Mouse (Mus musculus) embryo, embryonic 10 days (tissue): Measurements from ENCODE around the gene Fam160a1.

ENCODE experiments used
- DNase-seq: peaks from one replicate; pipeline ENCODE4 v3.0.0-alpha.2; 2015; ENCODE audit warnings: low spot score

The Fam160a1 gene

DNA sequence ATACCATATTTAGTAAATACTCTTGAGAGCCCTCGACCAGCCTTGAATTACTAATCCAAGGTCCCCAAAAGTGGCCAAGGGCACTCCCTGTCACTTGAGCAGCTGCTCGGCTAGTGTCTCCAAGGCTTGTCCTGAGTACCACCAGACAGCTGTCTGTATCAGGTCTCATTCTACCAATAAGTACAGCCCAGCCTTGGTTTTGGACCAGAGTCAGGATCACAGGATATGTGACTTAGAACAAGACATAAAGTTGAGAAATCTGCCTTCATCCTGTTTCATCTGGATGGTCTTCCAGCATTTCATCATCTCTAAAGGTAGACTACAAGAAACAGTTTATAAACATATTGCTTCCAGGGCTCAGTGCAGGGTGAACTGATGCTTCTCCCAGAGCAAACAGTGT is 183.4 kb downstream of the Fam160a1 start:
- DNase-seq = no peak

DNA sequence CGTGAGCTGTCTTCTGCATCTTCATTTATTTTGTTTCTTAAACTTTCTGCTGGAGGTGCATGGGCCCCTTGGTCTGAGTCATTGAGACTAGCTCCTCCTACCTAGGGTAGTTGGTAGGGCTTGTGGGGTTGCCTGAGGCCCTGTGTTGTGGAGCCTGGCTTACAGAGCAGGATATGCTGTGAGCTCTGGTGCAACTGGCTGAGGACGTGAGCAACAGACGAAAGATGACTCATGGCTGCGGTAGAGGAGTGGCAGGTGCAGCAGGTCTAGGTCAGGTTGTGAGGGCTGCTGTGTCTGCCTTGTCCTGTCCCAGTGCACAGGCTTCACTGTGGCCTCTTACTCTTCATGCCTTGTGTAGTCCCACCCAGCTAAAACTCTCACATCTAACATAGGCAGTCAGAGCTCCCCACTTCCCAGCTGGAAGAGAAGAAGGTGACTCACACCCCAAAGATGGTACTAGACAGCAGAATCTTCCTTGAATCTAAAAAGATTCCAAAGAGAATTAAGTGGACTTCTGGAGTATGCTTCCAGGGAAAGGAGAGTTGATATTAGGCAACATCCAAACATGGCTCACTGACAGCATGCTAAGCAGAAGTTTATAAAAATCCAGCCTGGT is 187.1 kb downstream of the Fam160a1 start:
- DNase-seq = no peak

DNA sequence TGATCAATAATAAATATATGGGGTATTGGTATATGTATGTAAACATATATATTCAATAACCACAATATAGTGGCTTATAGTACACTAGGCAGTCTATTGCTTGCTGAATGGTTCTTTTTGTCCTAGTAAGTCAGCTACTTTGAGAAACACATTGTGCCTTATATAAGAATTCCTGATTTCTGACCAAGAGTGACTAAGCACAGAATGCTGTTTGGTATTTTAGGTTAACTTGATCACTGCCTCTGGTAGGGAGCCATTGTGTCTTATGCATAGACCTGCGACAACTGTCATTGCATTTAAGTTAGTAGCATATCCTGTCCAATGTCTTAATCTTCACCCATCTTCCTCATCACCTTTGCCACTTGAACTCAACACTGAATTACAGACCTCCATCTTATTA is 197.3 kb downstream of the Fam160a1 start:
- DNase-seq = no peak

DNA sequence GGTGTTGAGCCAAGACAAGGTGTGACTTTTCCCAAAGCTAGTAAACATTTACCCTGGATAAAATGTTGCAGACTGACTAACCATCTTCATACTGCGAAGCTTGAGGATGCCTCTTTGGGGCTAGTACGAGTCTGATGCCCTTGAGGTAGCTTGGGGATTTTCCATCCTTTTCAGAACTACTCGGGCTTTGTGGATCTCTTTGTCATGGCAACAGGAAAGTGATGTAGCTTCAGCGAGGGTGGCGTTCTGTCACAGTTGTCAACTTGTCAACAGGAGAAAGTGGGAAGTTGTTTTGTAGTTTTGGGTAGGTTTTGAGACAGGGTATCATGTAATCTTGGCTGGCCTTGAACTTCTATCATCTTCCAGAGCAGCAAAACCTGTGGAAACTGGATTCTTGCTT is 197.7 kb downstream of the Fam160a1 start:
- no peak for DNase-seq

DNA sequence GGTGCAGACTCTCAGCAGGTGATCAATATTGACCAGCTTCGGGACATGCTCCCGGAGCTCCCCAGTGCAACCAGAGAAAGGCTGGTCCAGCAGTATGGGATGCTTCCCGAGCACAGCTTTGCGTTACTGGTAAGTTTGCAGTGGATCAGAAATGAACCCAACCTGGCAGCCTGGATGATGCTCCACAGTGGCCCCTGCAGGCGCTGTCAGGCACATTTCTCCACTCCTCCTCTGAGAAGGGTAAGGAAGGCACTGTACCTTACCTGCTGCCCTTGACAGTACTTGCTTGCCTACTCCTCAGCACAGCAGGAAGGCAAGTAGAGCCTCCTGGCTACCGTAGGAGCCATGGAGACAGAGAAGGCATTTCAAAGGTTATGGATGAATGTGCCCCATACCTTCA is 198.2 kb downstream of the Fam160a1 start:
- no peak for DNase-seq

DNA sequence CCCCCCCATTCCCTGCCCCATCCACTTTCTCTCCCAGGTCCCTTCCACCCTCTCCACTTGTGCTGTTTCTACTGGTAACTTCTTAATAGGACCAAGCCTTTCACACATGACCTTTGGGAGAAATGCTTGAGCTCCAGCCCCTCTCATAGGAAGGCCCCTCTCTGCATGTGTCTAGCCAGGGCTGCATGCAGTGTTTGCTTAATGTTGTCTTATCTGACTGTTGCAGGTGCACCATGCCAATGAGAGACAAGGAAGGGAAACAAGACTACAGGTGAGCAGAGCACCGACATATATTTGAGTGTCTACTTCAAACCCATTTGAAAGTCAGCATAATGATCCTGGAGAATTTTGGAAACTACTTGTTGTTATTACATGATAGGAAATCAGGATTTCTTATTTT is 200.7 kb downstream of the Fam160a1 start:
- DNase-seq = no peak
